Mouse (Mus musculus) ovary, postnatal 14 days (tissue): Measurements from ENCODE around the gene Mup3.
"Not testable (repeated sequence)": the region's sequence is repeated elsewhere in the genome, so short reads cannot be mapped to it uniquely, and the experiment has no call there.

ENCODE experiments used
- DNase-seq: peaks from one replicate; pipeline ENCODE4 v3.0.0; 2022; ENCODE audit warnings: low spot score

Mup3 gene

GRCm38 (mm10) chr4:62087241-62087640 lies at the start of gene Mup3:
Mup3 (minus strand) TSS chr4:62087342.
- DNase-seq: no peak

GRCm38 (mm10) chr4:62133706-62134105 lies 46.6 kb upstream of the Mup3 start:
- DNase-seq: peak; percentile 1

- peak; percentile 5 for DNase-seq
Measured at GRCm38 (mm10) chr4:62103366-62103765, 16.2 kb upstream of the Mup3 start.

- DNase-seq: no peak
Measured at GRCm38 (mm10) chr4:62087953-62088352, 811 bp upstream of the Mup3 start.

GRCm38 (mm10) chr4:62082755-62083154 lies 4.4 kb downstream of the Mup3 start:
- no peak for DNase-seq

- DNase-seq: no peak
Measured at GRCm38 (mm10) chr4:62075126-62075525, 12.0 kb downstream of the Mup3 start.

- DNase-seq: not testable (repeated sequence)
Measured at GRCm38 (mm10) chr4:62054780-62055179, 32.4 kb downstream of the Mup3 start.

- not testable (repeated sequence) for DNase-seq
Measured at GRCm38 (mm10) chr4:62054058-62054457, 33.1 kb downstream of the Mup3 start, which contains the start of gene Mup20. Mup20 (minus strand) TSS chr4:62054158.
